Mouse (Mus musculus) lung, embryonic 15.5 days (tissue): ENCODE measurements at regions not wholly inside any gene's neighbourhood (a gene's known extent, or its start where the extent isn't known, plus 50 kb on each side); places are given as distances from the start of the nearest gene placed in this dataset.

Experiments
- ATAC-seq: fragments of 200-750 bp; cut with Nextera tagmentation; 2 replicates; pipeline ENCODE4 v1.8.0; 2017; ENCODE audit warnings: moderate number of reproducible peaks, borderline replicate concordance; ENCODE audit not compliant: low FRiP score, low TSS enrichment; ENCODE audit errors: extremely low read depth
- H3K27ac ChIP-seq: fragments of 300-500 bp; sonication (generic); 2 replicates; pipeline ENCODE4 v1.5.1; 2015; ENCODE audit warnings: moderate library complexity, mild to moderate bottlenecking, inconsistent platforms
- H3K27me3 ChIP-seq: fragments of 300-500 bp; sonication (generic); 2 replicates; pipeline ENCODE4 v1.6.1; 2015; ENCODE audit warnings: inconsistent platforms
- H3K36me3 ChIP-seq: fragments of 300-500 bp; sonication (generic); 2 replicates; pipeline ENCODE4 v1.6.1; 2015; ENCODE audit warnings: inconsistent platforms
- H3K4me1 ChIP-seq: fragments of 300-500 bp; sonication (generic); 2 replicates; pipeline ENCODE4 v1.6.1; 2015; ENCODE audit warnings: inconsistent platforms
- H3K4me2 ChIP-seq: fragments of 300-500 bp; sonication (generic); 2 replicates; pipeline ENCODE4 v1.6.1; 2015; ENCODE audit warnings: inconsistent platforms, mild to moderate bottlenecking, moderate library complexity
- H3K4me3 ChIP-seq: fragments of 300-500 bp; sonication (generic); 2 replicates; pipeline ENCODE4 v1.5.1; 2015; ENCODE audit warnings: mild to moderate bottlenecking, inconsistent platforms
- H3K9ac ChIP-seq: fragments of 300-500 bp; sonication (generic); 2 replicates; pipeline ENCODE4 v1.6.1; 2015; ENCODE audit warnings: inconsistent platforms
- H3K9me3 ChIP-seq: fragments of 300-500 bp; sonication (generic); 2 replicates; pipeline ENCODE4 v1.6.1; 2016; ENCODE audit warnings: inconsistent platforms
- WGBS: fragments of 180-500 bp; shearing (Covaris S2); methylation state at CpG from one replicate; pipeline ENCODE4 v1.1.7; 2015; 5-methylcytosine and 5-hydroxymethylcytosine counted together

DNA sequence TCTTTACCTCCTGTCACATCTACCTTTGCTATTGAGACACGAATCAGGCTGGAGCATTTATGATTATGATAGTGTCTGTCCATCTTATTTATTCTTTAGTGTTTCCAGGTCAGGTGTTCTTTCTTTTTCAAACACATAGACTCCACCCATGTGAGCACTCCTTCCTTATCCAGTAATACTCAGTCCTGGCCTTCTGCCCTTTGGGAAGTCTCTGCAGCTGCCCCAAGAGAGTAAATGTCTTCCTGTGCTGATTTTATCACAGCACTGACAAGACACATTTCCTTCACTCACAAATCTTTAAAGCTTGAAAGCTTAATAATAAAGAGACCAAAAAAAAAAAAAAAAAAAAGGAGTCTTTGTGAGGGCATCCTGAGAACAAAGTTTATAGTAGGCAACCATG lies 153.3 kb upstream of the Nampt start:
- Histone ChIP-seq H3K4me1 (no peaks in the 10 kb centered on the region), H3K4me2 (no peak overlapping the region), H3K36me3 (no peaks in the 10 kb centered on the region), H3K27me3 (no peaks in the 10 kb centered on the region), H3K9ac (no peak overlapping the region), H3K9me3 (no peaks in the 10 kb centered on the region), H3K27ac (no peak overlapping the region), H3K4me3 (no peak overlapping the region)
- no peak for ATAC-seq
- WGBS = 73% methylated on average over 1 of the region's 1 CpGs

GRCm38 (mm10) chr12:32677908-32678307 lies 141.4 kb upstream of the Nampt start:
- Histone ChIP-seq H3K36me3 (no peaks in the 10 kb centered on the region), H3K4me1 (no peaks in the 10 kb centered on the region), H3K27ac (no peak overlapping the region), H3K9ac (no peak overlapping the region), H3K4me2 (no peak overlapping the region), H3K4me3 (no peak overlapping the region), H3K9me3 (no peaks in the 10 kb centered on the region), H3K27me3 (no peaks in the 10 kb centered on the region)
- ATAC-seq = no peak
- 79% methylated on average over 1 of the region's 1 CpGs for WGBS

DNA sequence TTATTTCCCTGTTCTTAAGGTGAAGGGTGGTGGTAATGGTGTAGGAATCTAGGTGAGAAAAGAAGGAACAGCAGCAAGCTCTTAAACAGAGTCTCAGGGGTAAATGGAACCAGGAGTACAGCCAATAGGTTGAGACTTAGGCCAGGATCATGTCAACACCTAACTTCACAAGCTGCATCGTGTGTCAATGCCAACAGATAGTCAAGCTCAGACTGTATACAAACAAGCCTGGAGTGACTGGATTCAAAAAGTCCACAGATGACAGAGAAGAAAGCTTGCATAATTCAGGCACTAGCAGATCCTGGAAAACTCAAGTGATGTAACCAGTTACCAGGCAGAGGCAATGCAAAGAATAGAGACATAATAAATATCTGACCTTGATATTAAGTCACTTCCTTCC lies 140.6 kb upstream of the Nampt start:
- Histone ChIP-seq H3K9me3 (no peaks in the 10 kb centered on the region), H3K4me3 (no peak overlapping the region), H3K4me2 (no peak overlapping the region), H3K36me3 (no peaks in the 10 kb centered on the region), H3K9ac (no peak overlapping the region), H3K27ac (no peak overlapping the region), H3K4me1 (no peaks in the 10 kb centered on the region), H3K27me3 (no peaks in the 10 kb centered on the region)
- 32% methylated on average over 1 of the region's 1 CpGs for WGBS
- no peak for ATAC-seq

DNA sequence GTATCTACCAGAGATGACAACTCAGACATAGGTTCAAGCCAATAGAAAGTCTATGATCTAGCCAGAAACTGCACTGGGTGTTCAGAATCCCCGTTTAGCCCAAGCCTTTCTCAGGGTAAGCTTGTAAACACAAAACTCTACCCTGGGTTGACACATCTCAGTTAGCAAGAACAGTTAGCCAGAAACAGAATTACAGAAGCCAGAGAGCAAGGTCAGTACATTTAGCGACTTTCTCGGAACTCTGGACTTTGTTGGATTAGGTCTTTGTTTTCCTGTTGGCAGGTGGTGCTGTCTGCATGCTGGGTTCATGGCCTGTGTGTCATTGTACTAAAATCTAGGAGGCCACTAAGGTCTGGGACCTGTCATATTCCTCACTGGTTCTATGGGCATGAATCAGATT lies 137.4 kb upstream of the Nampt start:
- no peaks in the 10 kb centered on the region for H3K27me3 ChIP-seq
- no peak overlapping the region for H3K27ac ChIP-seq
- WGBS = 83% methylated on average over 3 of the region's 3 CpGs
- no peak overlapping the region for H3K4me3 ChIP-seq
- H3K4me2 ChIP-seq = no peak overlapping the region
- no peak overlapping the region for H3K9ac ChIP-seq
- ATAC-seq = no peak
- H3K4me1 ChIP-seq = no peaks in the 10 kb centered on the region
- H3K36me3 ChIP-seq = no peaks in the 10 kb centered on the region
- H3K9me3 ChIP-seq = no peaks in the 10 kb centered on the region

DNA sequence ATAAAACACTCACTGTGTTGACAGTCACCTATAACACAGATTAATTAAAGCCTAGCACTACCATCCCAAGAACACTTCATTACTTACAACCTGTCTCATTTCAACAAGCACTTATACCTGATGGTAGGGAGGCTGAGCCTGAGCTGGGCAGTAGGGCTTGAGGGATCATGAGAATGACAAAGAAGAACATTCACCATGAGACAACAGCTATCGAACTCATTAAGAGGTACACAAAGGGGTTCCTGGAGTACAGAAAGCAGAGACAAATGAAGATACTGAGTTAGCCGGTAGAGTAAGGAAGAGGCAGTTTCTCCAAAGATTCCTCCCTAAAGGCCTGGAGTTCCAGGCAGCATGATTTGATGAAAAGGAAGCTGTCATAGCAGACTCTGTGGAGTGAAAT lies 136.0 kb upstream of the Nampt start:
- Histone ChIP-seq H3K4me2 (no peak overlapping the region), H3K27ac (no peak overlapping the region), H3K4me1 (no peaks in the 10 kb centered on the region), H3K4me3 (no peak overlapping the region), H3K9me3 (no peaks in the 10 kb centered on the region), H3K27me3 (no peaks in the 10 kb centered on the region), H3K36me3 (no peaks in the 10 kb centered on the region), H3K9ac (no peak overlapping the region)
- WGBS = 75% methylated on average over 2 of the region's 2 CpGs
- no peak for ATAC-seq

- Histone ChIP-seq H3K4me3 (no peak overlapping the region), H3K9ac (no peak overlapping the region), H3K36me3 (no peaks in the 10 kb centered on the region), H3K4me1 (no peaks in the 10 kb centered on the region), H3K27me3 (no peaks in the 10 kb centered on the region), H3K27ac (no peak overlapping the region), H3K4me2 (no peak overlapping the region), H3K9me3 (no peaks in the 10 kb centered on the region)
- ATAC-seq = no peak
- WGBS = 81% methylated on average over 7 of the region's 7 CpGs
These were observed 133.5 kb upstream of the Nampt start for GRCm38 (mm10) chr12:32685788-32686385.

GRCm38 (mm10) chr12:32689361-32689760 lies 130.0 kb upstream of the Nampt start:
- no peak for ATAC-seq
- WGBS = 87% methylated on average over 4 of the region's 4 CpGs

GRCm38 (mm10) chr12:32690096-32690495 lies 129.2 kb upstream of the Nampt start:
- Histone ChIP-seq H3K27ac (no peak overlapping the region), H3K27me3 (no peaks in the 10 kb centered on the region), H3K4me2 (no peak overlapping the region), H3K4me1 (peaks cover 11% of the 10 kb centered on the region), H3K9ac (no peak overlapping the region), H3K9me3 (no peaks in the 10 kb centered on the region), H3K36me3 (no peaks in the 10 kb centered on the region), H3K4me3 (no peak overlapping the region)
- WGBS = 88% methylated on average over 2 of the region's 2 CpGs
- no peak for ATAC-seq

More at GRCm38 (mm10) chr12:32689361-32689760, 130.0 kb upstream of the Nampt start:
- Histone ChIP-seq H3K27ac (no peak overlapping the region), H3K4me2 (no peak overlapping the region), H3K4me3 (no peak overlapping the region), H3K4me1 (peaks cover 11% of the 10 kb centered on the region), H3K36me3 (no peaks in the 10 kb centered on the region), H3K9me3 (no peaks in the 10 kb centered on the region), H3K9ac (no peak overlapping the region), H3K27me3 (no peaks in the 10 kb centered on the region)

GRCm38 (mm10) chr12:32692081-32692819 lies 127.1 kb upstream of the Nampt start:
- peak; percentile 74; the same call in 1 of the 2 replicates for ATAC-seq

DNA sequence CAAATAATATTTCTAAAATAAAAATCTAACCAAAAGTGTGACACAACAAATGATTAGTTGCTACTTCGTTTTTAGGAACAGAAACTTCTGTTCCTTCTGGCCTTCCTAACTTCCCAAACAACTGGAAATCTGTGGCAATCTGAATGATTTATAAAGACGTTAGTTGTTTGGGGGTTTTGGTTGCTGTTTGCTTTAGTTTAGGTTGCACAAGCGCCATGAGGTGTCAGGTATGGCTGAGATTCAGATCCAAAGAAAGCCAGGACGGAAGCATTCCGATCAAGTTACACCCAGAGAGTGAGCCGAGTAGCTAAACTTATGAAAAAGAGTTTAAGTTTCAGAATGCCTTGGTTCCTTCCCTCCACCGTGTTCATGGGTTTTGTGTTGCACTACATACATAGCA lies 126.4 kb upstream of the Nampt start:
- Histone ChIP-seq H3K9me3 (no peaks in the 10 kb centered on the region), H3K27ac (no peak overlapping the region), H3K9ac (no peak overlapping the region), H3K27me3 (no peaks in the 10 kb centered on the region), H3K4me2 (no peak overlapping the region), H3K36me3 (no peaks in the 10 kb centered on the region), H3K4me1 (peaks cover 11% of the 10 kb centered on the region), H3K4me3 (no peak overlapping the region)
- 47% methylated on average over 7 of the region's 7 CpGs for WGBS
- 0 out of 2 replicates have a peak, but pooled peaks have one; percentile 12 for ATAC-seq

More at GRCm38 (mm10) chr12:32692081-32692819, 127.1 kb upstream of the Nampt start:
- Histone ChIP-seq H3K4me1 (peaks cover 11% of the 10 kb centered on the region), H3K27me3 (no peaks in the 10 kb centered on the region), H3K36me3 (no peaks in the 10 kb centered on the region), H3K27ac (no peak overlapping the region), H3K4me2 (no peak overlapping the region), H3K9me3 (no peaks in the 10 kb centered on the region), H3K4me3 (no peak overlapping the region), H3K9ac (no peak overlapping the region)
- 35% methylated on average over 8 of the region's 8 CpGs for WGBS

- 71% methylated on average over 1 of the region's 1 CpGs for WGBS
- Histone ChIP-seq H3K9me3 (no peaks in the 10 kb centered on the region), H3K4me3 (no peak overlapping the region), H3K9ac (no peak overlapping the region), H3K36me3 (no peaks in the 10 kb centered on the region), H3K4me1 (peaks cover 11% of the 10 kb centered on the region), H3K27ac (no peak overlapping the region), H3K4me2 (no peak overlapping the region), H3K27me3 (no peaks in the 10 kb centered on the region)
- no peak for ATAC-seq
These were observed 125.7 kb upstream of the Nampt start for GRCm38 (mm10) chr12:32693678-32694077.

GRCm38 (mm10) chr12:32696832-32697231 lies 122.5 kb upstream of the Nampt start:
- H3K9ac ChIP-seq = no peak overlapping the region
- H3K4me1 ChIP-seq = peaks cover 9% of the 10 kb centered on the region
- H3K27me3 ChIP-seq = no peaks in the 10 kb centered on the region
- no peak overlapping the region for H3K4me2 ChIP-seq
- no peaks in the 10 kb centered on the region for H3K36me3 ChIP-seq
- WGBS = 81% methylated on average over 2 of the region's 2 CpGs
- no peak for ATAC-seq
- H3K9me3 ChIP-seq = no peaks in the 10 kb centered on the region
- H3K27ac ChIP-seq = no peak overlapping the region
- H3K4me3 ChIP-seq = no peak overlapping the region
